Comparison of ENCODE assay signal across 16 mouse cellular contexts in genomic region chr11:84293288-84293687, GRCm38 (mm10).
"Had no signal": no experiment of that assay in that cellular context is flagged by ENCODE, and none has a peak within 500 bp of the region (broad histone marks: within the 10 kb centered on the region; RNA-seq: fewer than 3 reads in every experiment).

No protein-coding gene starts in this region.

- H3K4me1 ChIP-seq: liver, embryonic 13.5 days; midbrain, embryonic 12.5 days; stomach, embryonic 15.5 days had no signal

- H3K27me3 ChIP-seq: kidney, embryonic 15.5 days; liver, embryonic 13.5 days; midbrain, embryonic 12.5 days; stomach, embryonic 15.5 days had no signal

- DNase-seq: kidney, adult 8-10 months; kidney, postnatal 10 days; kidney, postnatal 36 days; layer of hippocampus, postnatal 36 days; liver, embryonic 13.5 days; lung, adult 2 months; lung, postnatal 14 days; lung, postnatal 4 days; right cerebral cortex, postnatal 25 days; spleen, adult 18-20 months; thymus, adult 18-20 months; thymus, postnatal 36 days had no signal

- H3K4me3 ChIP-seq: kidney, embryonic 15.5 days; left cerebral cortex, adult 2 months; liver, embryonic 13.5 days; midbrain, embryonic 12.5 days; stomach, embryonic 15.5 days had no signal

- H3K4me2 ChIP-seq: kidney, embryonic 15.5 days; liver, embryonic 13.5 days; midbrain, embryonic 12.5 days; stomach, embryonic 15.5 days had no signal

- H3K9me3 ChIP-seq: kidney, embryonic 15.5 days; liver, embryonic 13.5 days; midbrain, embryonic 12.5 days; stomach, embryonic 15.5 days had no signal

- H3K27ac ChIP-seq: kidney, embryonic 15.5 days; left cerebral cortex, adult 2 months; liver, embryonic 13.5 days; midbrain, embryonic 12.5 days; stomach, embryonic 15.5 days had no signal

- H3K9ac ChIP-seq: kidney, embryonic 15.5 days; liver, embryonic 13.5 days; midbrain, embryonic 12.5 days; stomach, embryonic 15.5 days had no signal
